Mouse (Mus musculus) megakaryocyte, embryonic 14.5 days (primary cell): ENCODE measurements around the gene Ubald2. TPM values are rescaled to one million over a fixed set of nuclear protein-coding genes. Genes with fewer than 3 reads are reported as not detected.

Source experiments
- H3K27me3 ChIP-seq: replicated peaks from 2 replicates; pipeline ENCODE3; 2012; ENCODE audit warnings: inconsistent platforms
- H3K36me3 ChIP-seq: replicated peaks from 2 replicates; pipeline ENCODE3; 2012; ENCODE audit warnings: low read length, inconsistent platforms, mixed read lengths
- H3K4me1 ChIP-seq: 2 replicates; pipeline ENCODE4 v1.6.1; 2012; ENCODE audit warnings: inconsistent platforms
- H3K4me3 ChIP-seq: replicated peaks from 2 replicates; pipeline ENCODE3; 2012; ENCODE audit warnings: moderate library complexity, mild to moderate bottlenecking, inconsistent platforms
- H3K9me3 ChIP-seq: 2 replicates; pipeline ENCODE4 v1.6.1; 2012; ENCODE audit warnings: inconsistent platforms
- FLI1 ChIP-seq: IDR thresholded peaks from 2 replicates; pipeline ENCODE4 v1.6.1; 2012; ENCODE audit warnings: low read length, inconsistent platforms, mixed read lengths
- GATA1 ChIP-seq: IDR thresholded peaks from 3 replicates; pipeline ENCODE4 v1.6.1; 2012; ENCODE audit warnings: mixed read lengths, low read length, inconsistent platforms, borderline replicate concordance
- polyA plus RNA-seq: library from polyadenylated mRNA; stranded (reverse); fragments of >175 nt; gene quantifications from 2 replicates; pipeline ENCODE4 v1.2.3, GENCODE M21; 2012; ENCODE audit warnings: low replicate concordance; ENCODE audit not compliant: insufficient read depth

Ubald2 gene
- 443 and 805 TPM in 2 replicates for polyA plus RNA-seq

GRCm38 (mm10) chr11:116433356-116434286 is at the start of gene Ubald2:
Gene Ubald2 (plus strand): TSS chr11:116434094.
- Histone ChIP-seq H3K4me3 (peak within 1 kb of the TSS; percentile 95), H3K4me1 (peaks cover 76% of the 10 kb centered on the region), H3K27me3 (no peaks in the 10 kb centered on the region), H3K36me3 (peaks cover 27% of the 10 kb centered on the region), H3K9me3 (no peaks in the 10 kb centered on the region)
- TF ChIP-seq FLI1 (no peak), GATA1 (no peak)

GRCm38 (mm10) chr11:116384171-116384570 is 49.7 kb upstream of the Ubald2 start:
- Histone ChIP-seq H3K4me3 (no peak overlapping the region), H3K27me3 (peaks cover 56% of the 10 kb centered on the region), H3K9me3 (no peaks in the 10 kb centered on the region), H3K36me3 (no peaks in the 10 kb centered on the region), H3K4me1 (peaks cover 12% of the 10 kb centered on the region)
- TF ChIP-seq GATA1 = no peak
- no peak for TF ChIP-seq FLI1

GRCm38 (mm10) chr11:116385999-116386398 is 47.9 kb upstream of the Ubald2 start:
- H3K9me3 ChIP-seq = no peaks in the 10 kb centered on the region
- TF ChIP-seq FLI1 = no peak
- TF ChIP-seq GATA1 = no peak
- H3K4me1 ChIP-seq = peaks cover 6% of the 10 kb centered on the region
- no peak overlapping the region for H3K4me3 ChIP-seq
- peaks cover 46% of the 10 kb centered on the region for H3K27me3 ChIP-seq
- H3K36me3 ChIP-seq = no peaks in the 10 kb centered on the region

GRCm38 (mm10) chr11:116387086-116388071 is 46.5 kb upstream of the Ubald2 start:
- Histone ChIP-seq H3K4me1 (peaks cover 6% of the 10 kb centered on the region), H3K36me3 (no peaks in the 10 kb centered on the region), H3K4me3 (no peak overlapping the region), H3K27me3 (peaks cover 34% of the 10 kb centered on the region), H3K9me3 (no peaks in the 10 kb centered on the region)
- TF ChIP-seq FLI1 (no peak), GATA1 (no peak)

GRCm38 (mm10) chr11:116388841-116389480 is 44.9 kb upstream of the Ubald2 start:
- TF ChIP-seq FLI1 = no peak
- TF ChIP-seq GATA1 = no peak
- Histone ChIP-seq H3K4me1 (peaks cover 6% of the 10 kb centered on the region), H3K9me3 (no peaks in the 10 kb centered on the region), H3K27me3 (peaks cover 32% of the 10 kb centered on the region), H3K4me3 (no peak overlapping the region), H3K36me3 (no peaks in the 10 kb centered on the region)

GRCm38 (mm10) chr11:116394769-116395168 is 39.1 kb upstream of the Ubald2 start:
- TF ChIP-seq FLI1 = no peak
- no peak for TF ChIP-seq GATA1
- no peak overlapping the region for H3K4me3 ChIP-seq

GRCm38 (mm10) chr11:116396276-116396933 is 37.5 kb upstream of the Ubald2 start:
- Histone ChIP-seq H3K4me3 (no peak overlapping the region), H3K4me1 (peaks cover 7% of the 10 kb centered on the region), H3K9me3 (no peaks in the 10 kb centered on the region), H3K27me3 (peaks cover 36% of the 10 kb centered on the region), H3K36me3 (no peaks in the 10 kb centered on the region)
- TF ChIP-seq GATA1 (no peak), FLI1 (no peak)

More at GRCm38 (mm10) chr11:116394769-116395168, 39.1 kb upstream of the Ubald2 start:
- Histone ChIP-seq H3K27me3 (peaks cover 31% of the 10 kb centered on the region), H3K36me3 (no peaks in the 10 kb centered on the region), H3K9me3 (no peaks in the 10 kb centered on the region), H3K4me1 (no peaks in the 10 kb centered on the region)

GRCm38 (mm10) chr11:116396934-116397330 is 37.0 kb upstream of the Ubald2 start:
- Histone ChIP-seq H3K27me3 (peaks cover 38% of the 10 kb centered on the region), H3K9me3 (no peaks in the 10 kb centered on the region), H3K36me3 (no peaks in the 10 kb centered on the region), H3K4me1 (peaks cover 7% of the 10 kb centered on the region), H3K4me3 (no peak overlapping the region)
- TF ChIP-seq GATA1 = no peak
- no peak for TF ChIP-seq FLI1
